1 mouse cellular context compared by ENCODE assay signal in the genomic region with DNA sequence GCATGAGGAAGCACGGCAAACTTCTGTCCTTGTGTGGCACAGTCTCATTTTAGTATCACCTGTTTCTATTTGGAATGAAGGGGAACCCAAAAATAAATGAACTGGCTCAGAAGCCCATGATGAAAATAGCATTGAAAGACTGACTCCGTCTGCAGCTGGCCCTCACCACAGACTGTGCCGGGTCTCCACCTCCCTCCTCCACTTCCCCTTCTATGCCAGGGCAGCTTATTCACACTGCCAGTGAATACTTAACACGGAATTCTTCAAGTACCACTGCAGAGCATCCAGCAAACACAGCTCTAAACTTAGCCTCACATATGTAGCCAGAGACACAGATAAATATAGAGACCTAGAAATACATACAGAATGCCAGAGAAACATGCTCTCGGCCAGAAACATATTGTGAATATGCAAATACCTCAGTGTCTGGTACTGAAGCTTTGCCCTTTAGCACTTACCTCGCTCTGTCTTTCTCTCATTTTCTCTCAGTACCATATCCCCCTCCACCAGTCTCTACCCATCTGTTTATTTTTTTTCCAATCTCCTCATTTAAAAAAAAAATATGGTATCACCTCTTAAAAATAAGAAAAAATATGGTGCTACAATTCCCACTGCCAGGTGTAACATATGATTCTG.
A peak's percentile ranks its signal among the peaks of the same experiment; 100 is the strongest.
TF ChIP-seq lines count a peak whose summit lies in the region.

No protein-coding gene starts in this region.

TF ChIP-seq in CH12.LX, 34 proteins besides CTCF, POLR2A, EP300 and RAD21 (continued from another document):
- no peak for TF ChIP-seq ZMIZ1 (IDR thresholded peaks at IDR 0.05; ENCODE audit: low read depth, low read length)
- no peak for TF ChIP-seq ZKSCAN1 (IDR thresholded peaks at IDR 0.05; ENCODE audit: borderline replicate concordance, low read depth, low read length)
- no peak for TF ChIP-seq UBTF (IDR thresholded peaks at IDR 0.05; ENCODE audit: low read depth, low read length)
- TF ChIP-seq TBP (conservative IDR thresholded peaks at IDR 0.05; ENCODE audit: low read depth, low read length) = peak; percentile 57; the same call in 1 of the 2 replicates
- no peak for TF ChIP-seq KAT2A (IDR thresholded peaks at IDR 0.05; ENCODE audit: insufficient replicate concordance, low read length)
- TF ChIP-seq CHD2 (IDR thresholded peaks at IDR 0.05; ENCODE audit: low read length) = 0 out of 2 replicates have a peak, but pooled peaks have one; percentile 41
- no peak for TF ChIP-seq POLR2AphosphoS2 (IDR thresholded peaks at IDR 0.05; ENCODE audit: low read depth, low read length)
- TF ChIP-seq USF1 (IDR thresholded peaks at IDR 0.05; ENCODE audit: low read depth, low read length) = no peak
- peak; percentile 60; the same call in 1 of the 2 replicates for TF ChIP-seq MAX (IDR thresholded peaks at IDR 0.05; ENCODE audit: low read length)
- no peak for TF ChIP-seq ZC3H11A (IDR thresholded peaks at IDR 0.05; ENCODE audit: low read depth, low read length)
- no peak for TF ChIP-seq PAX5 (IDR thresholded peaks at IDR 0.05; ENCODE audit: low read length)
- no peak for TF ChIP-seq NRF1 (IDR thresholded peaks at IDR 0.05; ENCODE audit: low read depth, low read length)
- no peak for TF ChIP-seq E2F4 (IDR thresholded peaks at IDR 0.05; ENCODE audit: insufficient replicate concordance, low read depth, low read length)
- no peak for TF ChIP-seq CHD1 (IDR thresholded peaks at IDR 0.05; ENCODE audit: low read depth, low read length)
